Mouse (Mus musculus): ENCODE measurements around the gene Ier5. TPM values are rescaled to one million over a fixed set of nuclear protein-coding genes. Genes with fewer than 3 reads are reported as not detected.
A peak's percentile ranks its signal among the peaks of the same experiment; 100 is the strongest.

The Ier5 gene
- polyA plus RNA-seq, 1 experiment from 2014 or later: 7.1 TPM

DNA sequence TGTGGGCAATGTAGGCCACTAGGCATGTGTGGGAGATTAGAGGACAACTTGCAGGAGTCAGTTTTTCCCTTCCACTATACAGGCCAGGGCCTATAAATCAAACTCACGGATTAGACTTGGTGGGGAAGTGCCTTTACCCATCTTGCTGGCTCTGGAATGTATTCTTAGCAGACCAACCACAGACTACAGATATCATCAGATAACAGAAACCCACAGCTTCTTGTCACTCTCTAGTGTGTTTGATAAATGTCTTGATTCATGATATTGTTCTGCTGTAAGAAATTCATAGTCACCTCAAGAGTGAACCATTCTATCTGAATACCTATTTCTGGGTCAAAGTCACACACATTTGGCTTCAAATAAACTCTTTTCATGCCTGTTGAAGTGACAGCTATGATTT, 20.3 kb upstream of the Ier5 start:
- WGBS: 39% methylated on average over 1 of the region's 1 CpGs
- no peaks in the 10 kb centered on the region for H3K27me3 ChIP-seq

GRCm38 (mm10) chr1:155113946-155114345, 14.5 kb upstream of the Ier5 start:
- Histone ChIP-seq H3K27ac (no peak overlapping the region), H3K4me3 (no peak overlapping the region), H3K27me3 (no peaks in the 10 kb centered on the region), H3K4me1 (peaks cover 10% of the 10 kb centered on the region), H3K9ac (no peak overlapping the region), H3K4me2 (no peak overlapping the region), H3K9me3 (no peaks in the 10 kb centered on the region), H3K36me3 (no peaks in the 10 kb centered on the region)
- 28% methylated on average over 3 of the region's 3 CpGs for WGBS
- no peak for ATAC-seq (ENCODE audit: insufficient number of reproducible peaks, low FRiP score, low TSS enrichment, low read depth)

More for the DNA sequence above, 20.3 kb upstream of the Ier5 start:
- Histone ChIP-seq H3K9ac (no peak overlapping the region), H3K9me3 (no peaks in the 10 kb centered on the region), H3K36me3 (no peaks in the 10 kb centered on the region), H3K4me1 (peaks cover 4% of the 10 kb centered on the region; the same call in 1 of the 2 replicates), H3K4me2 (no peak overlapping the region), H3K4me3 (no peak overlapping the region), H3K27ac (no peak overlapping the region)
- no peak for ATAC-seq (ENCODE audit: insufficient number of reproducible peaks, low FRiP score, low TSS enrichment, low read depth)

DNA sequence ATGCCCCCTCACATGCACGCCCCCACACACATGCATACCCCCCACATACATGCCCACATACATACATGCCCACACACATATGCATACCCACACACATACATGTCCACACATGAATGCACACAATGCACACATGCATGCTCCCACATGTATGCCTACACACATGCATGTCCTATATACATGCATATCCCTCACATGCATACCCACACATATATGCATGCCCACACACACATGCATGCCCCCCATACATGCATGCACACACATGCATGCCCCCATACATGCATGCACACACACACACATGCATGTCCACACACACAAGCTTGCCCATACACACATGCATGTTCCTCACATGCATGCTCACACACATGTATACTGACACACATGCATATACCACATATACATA, 13.4 kb upstream of the Ier5 start:
- 81% methylated on average over 1 of the region's 1 CpGs for WGBS
- no peak for ATAC-seq (ENCODE audit: insufficient number of reproducible peaks, low FRiP score, low TSS enrichment, low read depth)
- Histone ChIP-seq H3K9me3 (no peaks in the 10 kb centered on the region), H3K36me3 (no peaks in the 10 kb centered on the region), H3K9ac (no peak overlapping the region), H3K27me3 (no peaks in the 10 kb centered on the region), H3K27ac (no peak overlapping the region), H3K4me1 (peaks cover 15% of the 10 kb centered on the region), H3K4me2 (no peak overlapping the region), H3K4me3 (no peak overlapping the region)

GRCm38 (mm10) chr1:155112118-155112517, 12.7 kb upstream of the Ier5 start:
- no peaks in the 10 kb centered on the region for H3K9me3 ChIP-seq
- peaks cover 15% of the 10 kb centered on the region for H3K4me1 ChIP-seq
- no peak overlapping the region for H3K27ac ChIP-seq
- H3K4me3 ChIP-seq: no peak overlapping the region
- no peaks in the 10 kb centered on the region for H3K27me3 ChIP-seq
- ATAC-seq (ENCODE audit: insufficient number of reproducible peaks, low FRiP score, low TSS enrichment, low read depth): no peak
- 48% methylated on average over 4 of the region's 4 CpGs for WGBS
- H3K36me3 ChIP-seq: no peaks in the 10 kb centered on the region
- H3K4me2 ChIP-seq: no peak overlapping the region
- no peak overlapping the region for H3K9ac ChIP-seq

GRCm38 (mm10) chr1:155111491-155111890, 12.1 kb upstream of the Ier5 start:
- Histone ChIP-seq H3K27ac (no peak overlapping the region), H3K9ac (no peak overlapping the region)
- WGBS: 36% methylated on average over 6 of the region's 6 CpGs

DNA sequence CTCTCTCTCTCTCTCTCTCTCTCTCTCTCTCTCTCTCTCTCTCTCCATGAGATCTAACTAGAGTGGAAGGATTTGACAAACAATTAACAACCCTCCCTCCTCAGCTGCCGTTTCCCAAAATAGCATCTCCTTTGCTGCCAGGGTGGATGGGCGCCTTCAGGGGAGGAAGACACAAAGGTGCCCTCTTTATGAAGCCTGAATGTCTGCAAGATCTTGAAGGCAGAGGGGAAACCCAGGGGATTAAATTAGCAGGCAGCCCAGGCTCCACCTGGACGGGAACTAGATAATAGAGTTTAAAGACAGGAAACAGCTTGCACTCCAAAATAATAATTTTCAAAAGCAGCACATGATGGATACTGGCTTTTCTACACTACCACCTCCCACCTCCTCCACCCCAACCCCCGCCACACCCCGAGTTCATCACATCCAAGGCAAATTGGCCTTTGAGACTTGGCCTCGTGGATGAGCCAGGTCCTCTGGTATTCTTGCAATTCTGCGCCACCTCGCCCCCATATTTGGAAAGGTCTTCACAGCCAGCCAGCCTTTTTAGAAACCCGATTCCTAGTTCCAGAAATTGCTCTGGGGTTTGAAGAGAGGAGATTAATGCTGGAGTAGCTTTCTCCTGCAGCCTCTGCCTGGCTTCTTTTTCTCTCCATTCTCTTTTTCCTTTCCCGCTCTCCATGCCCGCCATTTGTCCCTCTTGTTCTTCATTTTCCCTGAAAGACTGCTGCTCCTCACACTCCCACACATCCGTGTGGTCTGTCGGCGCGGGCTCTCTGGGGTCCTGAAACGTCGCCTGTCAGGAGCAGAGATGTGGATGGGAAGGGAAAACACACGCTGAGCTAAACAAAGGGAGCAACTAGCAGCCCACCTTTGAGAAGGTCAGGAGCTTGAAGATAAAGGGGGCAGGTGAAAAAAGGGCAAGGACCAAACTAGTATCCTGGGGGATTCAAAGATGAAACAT, 10.2 kb upstream of the Ier5 start:
- H3K9me3 ChIP-seq: no peaks in the 10 kb centered on the region
- peak overlapping the region; percentile 29 for H3K4me2 ChIP-seq
- WGBS: 21% methylated on average over 18 of the region's 18 CpGs
- H3K27ac ChIP-seq: no peak overlapping the region
- H3K4me3 ChIP-seq: no peak overlapping the region
- no peaks in the 10 kb centered on the region for H3K36me3 ChIP-seq
- no peak overlapping the region for H3K9ac ChIP-seq
- peaks cover 15% of the 10 kb centered on the region for H3K4me1 ChIP-seq
- no peak for ATAC-seq (ENCODE audit: insufficient number of reproducible peaks, low FRiP score, low TSS enrichment, low read depth)
- H3K27me3 ChIP-seq: no peaks in the 10 kb centered on the region

More at GRCm38 (mm10) chr1:155111491-155111890, 12.1 kb upstream of the Ier5 start:
- ATAC-seq (ENCODE audit: insufficient number of reproducible peaks, low FRiP score, low TSS enrichment, low read depth): no peak
- Histone ChIP-seq H3K9me3 (no peaks in the 10 kb centered on the region), H3K36me3 (no peaks in the 10 kb centered on the region), H3K4me2 (no peak overlapping the region), H3K4me1 (peaks cover 15% of the 10 kb centered on the region), H3K4me3 (no peak overlapping the region), H3K27me3 (no peaks in the 10 kb centered on the region)

GRCm38 (mm10) chr1:155108412-155108811, 9.0 kb upstream of the Ier5 start:
- WGBS: 45% methylated on average over 4 of the region's 4 CpGs
- ATAC-seq (ENCODE audit: insufficient number of reproducible peaks, low FRiP score, low TSS enrichment, low read depth): no peak
- no peaks in the 10 kb centered on the region for H3K27me3 ChIP-seq

DNA sequence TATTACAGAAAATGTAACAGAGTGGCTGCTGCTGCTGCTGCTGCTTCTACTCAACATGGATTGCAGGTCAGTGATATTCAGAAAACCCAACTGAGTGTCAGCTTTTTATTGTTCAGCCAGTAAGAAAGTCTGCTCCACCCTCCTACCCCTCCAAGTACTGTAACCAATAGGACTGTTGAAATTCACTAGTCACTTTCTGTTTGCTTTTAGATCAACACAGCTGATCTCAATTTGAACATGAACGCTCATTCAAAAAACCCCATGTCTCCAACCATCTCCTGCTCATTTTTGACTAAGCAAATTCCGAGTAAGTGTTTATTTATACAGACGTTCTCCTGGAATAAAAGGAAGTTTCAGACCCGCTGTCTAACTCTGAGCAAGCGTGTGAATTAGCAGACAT, 8.4 kb upstream of the Ier5 start:
- Histone ChIP-seq H3K27ac (no peak overlapping the region), H3K36me3 (no peaks in the 10 kb centered on the region), H3K4me1 (peaks cover 15% of the 10 kb centered on the region), H3K4me2 (no peak overlapping the region), H3K4me3 (no peak overlapping the region), H3K27me3 (no peaks in the 10 kb centered on the region), H3K9ac (no peak overlapping the region), H3K9me3 (no peaks in the 10 kb centered on the region)
- no peak for ATAC-seq (ENCODE audit: insufficient number of reproducible peaks, low FRiP score, low TSS enrichment, low read depth)
- 30% methylated on average over 5 of the region's 5 CpGs for WGBS

More at GRCm38 (mm10) chr1:155108412-155108811, 9.0 kb upstream of the Ier5 start:
- Histone ChIP-seq H3K4me1 (peaks cover 15% of the 10 kb centered on the region), H3K9me3 (no peaks in the 10 kb centered on the region), H3K9ac (no peak overlapping the region), H3K4me2 (no peak overlapping the region), H3K27ac (no peak overlapping the region), H3K36me3 (no peaks in the 10 kb centered on the region), H3K4me3 (no peak overlapping the region)

DNA sequence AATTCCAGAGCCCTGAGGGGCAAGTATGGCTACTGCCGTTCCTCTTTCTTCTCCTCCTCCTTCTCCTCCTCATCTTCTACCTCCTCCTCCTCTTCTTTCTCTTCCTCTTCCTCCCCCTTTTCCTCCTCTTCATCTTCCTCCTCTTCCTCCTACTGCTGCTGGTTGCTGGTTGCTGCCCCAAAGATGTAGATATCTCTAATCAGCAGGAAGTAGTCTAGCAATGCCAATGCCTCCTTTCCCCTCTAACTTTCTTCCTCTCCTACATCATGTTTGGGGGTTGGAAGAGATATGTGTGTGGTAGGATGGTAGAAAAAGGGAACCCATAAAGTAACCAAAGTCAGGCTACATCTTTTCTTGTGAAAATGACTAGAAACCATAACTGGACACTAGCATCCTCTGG, 6.9 kb upstream of the Ier5 start:
- 50% methylated on average over 1 of the region's 1 CpGs for WGBS
- no peak overlapping the region for H3K4me2 ChIP-seq
- no peak overlapping the region for H3K27ac ChIP-seq
- peaks cover 15% of the 10 kb centered on the region for H3K4me1 ChIP-seq
- no peak overlapping the region for H3K9ac ChIP-seq
- H3K27me3 ChIP-seq: no peaks in the 10 kb centered on the region
- H3K9me3 ChIP-seq: no peaks in the 10 kb centered on the region
- no peaks in the 10 kb centered on the region for H3K36me3 ChIP-seq
- no peak for ATAC-seq (ENCODE audit: insufficient number of reproducible peaks, low FRiP score, low TSS enrichment, low read depth)
- H3K4me3 ChIP-seq: no peak overlapping the region

DNA sequence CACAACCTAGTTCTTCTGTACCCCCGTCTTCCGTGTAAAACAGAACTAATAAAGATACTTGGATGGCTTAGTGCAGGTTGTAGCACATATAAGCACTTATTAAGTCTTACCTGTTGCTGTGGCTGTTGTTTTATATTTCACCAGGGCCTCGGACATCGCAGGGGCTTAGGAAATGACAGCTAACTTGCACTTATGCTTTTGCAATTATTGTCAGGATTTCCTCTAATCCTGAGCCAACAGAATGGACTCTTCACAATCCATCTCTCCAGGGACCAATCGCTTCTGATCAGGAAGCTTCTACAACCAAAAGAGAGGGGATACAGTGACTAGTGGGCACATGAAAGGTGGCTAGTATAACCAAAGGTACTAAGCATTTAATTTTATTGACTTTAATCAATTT, 4.6 kb upstream of the Ier5 start:
- Histone ChIP-seq H3K27me3 (no peaks in the 10 kb centered on the region), H3K4me3 (no peak overlapping the region), H3K4me2 (no peak overlapping the region), H3K4me1 (peaks cover 9% of the 10 kb centered on the region), H3K36me3 (no peaks in the 10 kb centered on the region), H3K9me3 (no peaks in the 10 kb centered on the region), H3K9ac (no peak overlapping the region), H3K27ac (no peak overlapping the region)
- ATAC-seq (ENCODE audit: insufficient number of reproducible peaks, low FRiP score, low TSS enrichment, low read depth): no peak
- WGBS: 76% methylated on average over 5 of the region's 5 CpGs

DNA sequence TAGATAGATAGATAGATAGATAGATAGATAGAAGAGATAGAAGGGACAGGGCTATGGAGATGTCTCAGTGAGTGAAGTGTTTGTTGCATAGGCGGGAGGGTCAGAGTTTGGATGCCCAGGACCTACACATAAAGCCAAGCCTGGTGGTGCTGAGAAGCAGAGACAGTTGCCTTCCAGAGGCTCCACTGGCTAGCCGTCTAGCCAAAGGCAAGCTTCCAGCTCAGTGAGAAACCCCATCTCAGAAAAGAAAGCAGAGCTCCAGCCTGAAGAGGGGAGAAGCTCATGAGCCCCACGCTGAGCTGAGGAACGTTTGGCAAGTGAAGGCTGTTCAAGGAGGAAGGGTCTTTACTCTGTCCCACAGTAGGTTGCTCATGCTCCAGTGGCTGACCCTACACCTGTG, 3.2 kb upstream of the Ier5 start:
- H3K9me3 ChIP-seq: no peaks in the 10 kb centered on the region
- peaks cover 4% of the 10 kb centered on the region for H3K4me1 ChIP-seq
- H3K4me2 ChIP-seq: no peak overlapping the region
- no peak overlapping the region for H3K4me3 ChIP-seq
- no peak overlapping the region for H3K9ac ChIP-seq
- no peaks in the 10 kb centered on the region for H3K36me3 ChIP-seq
- no peak for ATAC-seq (ENCODE audit: insufficient number of reproducible peaks, low FRiP score, low TSS enrichment, low read depth)
- H3K27ac ChIP-seq: no peak overlapping the region
- no peaks in the 10 kb centered on the region for H3K27me3 ChIP-seq
- WGBS: 74% methylated on average over 4 of the region's 4 CpGs

DNA sequence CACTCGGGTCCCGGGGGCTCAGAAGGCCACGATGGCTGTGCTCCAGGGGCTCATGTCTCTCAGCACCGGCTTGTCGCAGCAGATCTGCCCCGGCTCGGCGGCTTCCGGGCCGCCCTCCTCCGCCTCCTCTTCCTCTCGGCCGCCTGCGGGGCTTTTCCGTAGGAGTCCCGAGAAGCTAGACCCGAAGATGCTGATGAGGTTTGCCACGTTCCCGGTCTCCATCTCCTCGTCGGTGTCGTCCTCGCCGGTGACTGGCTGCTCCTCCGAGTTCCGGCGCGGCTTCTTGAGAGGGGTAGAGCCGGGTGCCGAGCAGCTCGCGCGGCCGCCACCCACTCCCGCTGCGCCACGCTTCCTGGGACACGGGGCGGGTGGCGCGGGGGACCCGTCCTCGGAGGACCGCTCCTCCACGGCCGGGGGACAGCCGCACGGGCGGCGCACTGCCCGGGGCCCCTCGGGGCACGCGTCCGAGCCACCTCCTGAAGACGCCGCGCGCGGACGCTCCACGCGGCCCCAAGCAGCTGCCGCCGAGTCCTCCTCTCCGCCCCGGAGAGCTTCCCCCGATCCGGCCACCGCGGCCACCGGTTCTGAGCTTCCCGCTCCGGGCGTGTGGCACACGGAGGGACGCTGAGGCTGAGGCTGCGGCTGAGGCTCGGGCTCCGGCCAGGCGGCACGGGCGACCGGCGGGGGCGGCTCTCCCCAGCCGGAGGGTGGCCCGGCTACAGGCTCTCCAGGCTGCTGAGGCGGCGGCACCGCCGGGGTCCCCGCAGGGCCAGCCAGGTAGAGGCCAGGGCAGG, 753 bp downstream of the Ier5 start:
- Histone ChIP-seq H3K4me1 (peaks cover 19% of the 10 kb centered on the region), H3K4me2 (peak overlapping the region; percentile 79), H3K27ac (peak overlapping the region; percentile 88), H3K4me3 (peak overlapping the region; percentile 93), H3K27me3 (no peaks in the 10 kb centered on the region), H3K9ac (peak overlapping the region; percentile 98), H3K9me3 (no peaks in the 10 kb centered on the region), H3K36me3 (no peaks in the 10 kb centered on the region)
- WGBS: 1% methylated on average over 93 of the region's 93 CpGs
- peak; percentile 54 for ATAC-seq (ENCODE audit: insufficient number of reproducible peaks, low FRiP score, low TSS enrichment, low read depth)

All from limb, embryonic 15.5 days (tissue).